Mouse (Mus musculus) layer of hippocampus, adult 18-20 months (tissue): ENCODE results near the gene Hoxa5. TPM values are rescaled to one million over a fixed set of nuclear protein-coding genes. Genes with fewer than 3 reads are reported as not detected.
A peak's percentile ranks its signal among the peaks of the same experiment; 100 is the strongest.

Experiments
- DNase-seq, 2 experiments: peaks; one replicate each; pipeline ENCODE4 v3.0.0; 2022; ENCODE audit warnings: low spot score in 2 of 2
- total RNA-seq, 2 experiments: library from RNA; stranded (reverse); gene quantifications; 2 replicates each; pipeline ENCODE4 v1.2.3; 2021

The Hoxa5 gene
- total RNA-seq, 2 experiments from 2014 or later, result not detected

- peak in 1 of 2 experiments; percentile 50 for DNase-seq
Measured at GRCm38 (mm10) chr6:52240389-52241000, 36.1 kb upstream of the Hoxa5 start, which contains the start of gene Hoxa10. Hoxa10 (minus strand) TSS chr6:52240854.

- no peak for DNase-seq
Measured at GRCm38 (mm10) chr6:52239625-52240388, 35.4 kb upstream of the Hoxa5 start.

- DNase-seq, result no peak
Measured at GRCm38 (mm10) chr6:52238976-52239375, 34.6 kb upstream of the Hoxa5 start.

GRCm38 (mm10) chr6:52238155-52238545, 33.8 kb upstream of the Hoxa5 start:
- no peak for DNase-seq

GRCm38 (mm10) chr6:52237346-52238154, 33.2 kb upstream of the Hoxa5 start:
- DNase-seq, result no peak

- no peak for DNase-seq
Measured at GRCm38 (mm10) chr6:52236806-52237205, 32.4 kb upstream of the Hoxa5 start.

GRCm38 (mm10) chr6:52235866-52236265, 31.5 kb upstream of the Hoxa5 start:
- no peak for DNase-seq

GRCm38 (mm10) chr6:52235267-52235666, 30.9 kb upstream of the Hoxa5 start:
- DNase-seq, result no peak

- no peak for DNase-seq
Measured at GRCm38 (mm10) chr6:52234428-52235140, 30.2 kb upstream of the Hoxa5 start.

GRCm38 (mm10) chr6:52233546-52234427, 29.4 kb upstream of the Hoxa5 start:
- no peak for DNase-seq

GRCm38 (mm10) chr6:52232984-52233545, 28.7 kb upstream of the Hoxa5 start:
- no peak for DNase-seq

GRCm38 (mm10) chr6:52232568-52232965, 28.2 kb upstream of the Hoxa5 start:
- no peak for DNase-seq

- no peak for DNase-seq
Measured at GRCm38 (mm10) chr6:52231885-52232567, 27.6 kb upstream of the Hoxa5 start.

- DNase-seq, result no peak
Measured at GRCm38 (mm10) chr6:52230516-52231165, 26.3 kb upstream of the Hoxa5 start, which contains the start of gene Hoxa9. Hoxa9 (minus strand) TSS chr6:52231089.

- DNase-seq, result no peak
Measured at GRCm38 (mm10) chr6:52229558-52230416, 25.4 kb upstream of the Hoxa5 start.

GRCm38 (mm10) chr6:52228475-52229465, 24.4 kb upstream of the Hoxa5 start:
- DNase-seq, result no peak
